Mouse (Mus musculus): ENCODE measurements around the gene Ghitm.

Ghitm gene

DNA sequence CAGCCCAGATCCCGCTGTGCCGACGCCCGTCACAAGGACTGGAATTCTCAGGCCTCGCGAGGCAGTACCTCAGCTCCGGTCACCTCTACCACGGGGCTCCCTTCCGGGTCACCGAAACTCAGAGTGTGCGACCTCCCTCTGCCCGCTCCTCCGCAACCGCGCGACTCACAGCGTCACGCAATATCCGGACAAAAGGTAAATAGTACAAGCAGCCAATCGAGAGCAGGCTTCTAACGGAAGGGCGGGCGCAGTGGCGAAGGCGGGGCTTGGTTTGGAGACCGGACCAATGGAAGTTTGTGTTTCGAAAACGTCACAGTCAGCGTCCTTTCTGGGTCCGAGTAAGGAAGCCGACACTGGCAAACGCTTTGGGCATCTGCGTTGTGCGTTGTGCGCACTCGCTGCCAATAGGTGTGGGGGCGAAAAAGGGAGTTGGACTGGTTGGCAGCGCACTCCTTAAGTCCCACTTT is at the start of gene Ghitm:
Ghitm (minus strand) TSS at position 146 of the 467 bp plus-strand sequence.
- in situ Hi-C loops (cut with MboI) = loop anchor here (10.0 to 25.0 kb wide), 2 partner anchors 170 to 273 kb away; partner anchors contain the start of gene Ccser2

DNA sequence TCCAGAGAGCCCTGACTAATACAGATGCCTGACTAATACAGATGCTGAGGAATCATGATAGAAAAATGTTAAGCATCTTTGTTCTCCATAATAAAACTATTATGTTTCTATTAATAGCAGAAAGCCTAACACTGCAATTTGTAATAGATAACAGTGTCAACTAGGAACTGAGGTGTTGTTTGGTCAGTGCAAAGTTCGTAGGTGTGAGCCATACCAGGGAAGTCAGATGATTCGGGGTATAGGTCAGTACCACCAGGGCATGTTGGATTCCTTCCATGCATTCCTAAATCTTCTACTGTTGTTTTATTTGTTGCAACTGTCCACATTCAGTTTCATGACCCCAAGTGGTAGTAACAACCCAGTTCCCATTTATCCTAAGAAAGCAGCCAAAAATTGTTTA is 49.8 kb upstream of the Ghitm start:
- in situ Hi-C loops (cut with MboI) = no loop called here

DNA sequence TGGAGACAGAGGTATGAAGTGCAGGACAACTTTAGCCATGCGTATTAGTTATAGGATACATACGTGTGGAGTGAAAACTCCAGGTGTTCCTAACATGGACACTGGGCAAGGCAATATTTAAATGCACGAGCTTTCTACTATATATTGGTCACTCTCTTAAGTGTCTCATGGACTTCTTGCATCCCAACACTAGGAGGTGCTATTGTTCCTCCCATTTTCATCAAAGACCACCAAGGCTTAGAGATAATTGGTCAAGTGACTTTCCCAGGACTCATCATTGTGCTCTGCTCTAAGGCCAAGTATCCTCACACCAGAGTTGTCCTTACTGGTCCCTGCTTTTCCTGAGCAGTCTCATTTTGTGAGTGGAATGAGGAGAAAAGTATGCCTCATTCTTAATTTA is 39.4 kb upstream of the Ghitm start:
- in situ Hi-C loops (cut with MboI) = no loop called here

DNA sequence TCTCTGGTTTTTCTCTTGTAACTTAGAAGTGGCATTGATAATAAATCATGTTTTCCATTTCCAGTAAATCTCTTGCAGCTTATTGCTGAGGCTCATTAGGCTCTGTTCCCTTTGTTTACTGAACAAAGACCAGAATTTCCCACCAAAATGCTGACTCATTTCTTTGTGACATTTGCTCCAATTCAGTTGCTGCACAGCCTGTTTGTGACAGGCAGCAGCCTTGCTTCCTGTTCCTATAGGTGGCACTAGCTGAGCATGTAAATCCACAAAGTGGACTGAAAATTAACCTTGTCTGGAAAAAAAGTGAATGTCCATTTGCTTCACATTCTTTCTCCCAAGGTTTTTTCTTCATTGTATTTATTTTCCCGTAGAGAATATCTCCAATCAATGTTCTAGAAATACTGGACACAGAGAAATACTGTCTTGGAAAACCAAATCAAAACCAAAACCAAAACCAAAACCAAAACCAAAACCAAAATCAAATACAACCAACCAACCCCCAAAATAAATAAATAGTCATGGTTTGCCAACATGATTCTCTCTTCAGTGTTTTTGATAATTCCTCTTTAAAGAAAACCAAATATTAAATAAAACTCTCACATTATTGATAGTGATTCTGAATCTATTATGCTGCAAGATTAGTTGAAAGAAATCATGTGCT is 30.3 kb upstream of the Ghitm start:
- in situ Hi-C loops (cut with MboI) = no loop called here

DNA sequence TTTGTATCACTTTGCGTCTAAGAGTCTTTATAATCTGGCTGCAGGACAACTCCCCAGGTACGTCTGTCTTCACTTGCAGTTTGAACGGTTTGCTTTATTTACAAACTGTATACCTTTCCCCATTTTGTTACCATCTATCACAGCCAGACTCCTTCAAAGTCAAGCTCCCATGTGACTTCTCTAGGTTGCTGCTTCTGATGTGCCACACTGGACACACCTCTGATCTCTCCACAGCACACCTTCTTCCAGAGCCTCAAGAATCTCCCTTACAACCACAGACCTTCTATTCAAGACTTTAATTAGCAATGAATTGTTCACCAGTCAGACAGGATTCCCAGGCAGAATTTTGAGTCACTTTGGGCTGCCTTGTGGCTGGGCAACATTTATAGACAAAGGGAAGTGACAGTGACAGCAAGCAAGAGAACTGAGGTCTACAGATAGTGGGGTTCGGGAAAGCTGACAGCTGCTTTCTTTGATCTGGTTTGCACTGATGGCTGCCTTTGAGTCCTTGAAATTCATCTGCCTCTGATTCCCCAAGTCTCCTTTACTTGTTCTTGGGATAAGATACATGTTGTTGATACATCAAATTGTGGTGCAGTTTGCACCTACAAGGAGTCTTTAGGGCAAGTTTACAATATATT is 29.4 kb upstream of the Ghitm start:
- in situ Hi-C loops (cut with MboI) = no loop called here

DNA sequence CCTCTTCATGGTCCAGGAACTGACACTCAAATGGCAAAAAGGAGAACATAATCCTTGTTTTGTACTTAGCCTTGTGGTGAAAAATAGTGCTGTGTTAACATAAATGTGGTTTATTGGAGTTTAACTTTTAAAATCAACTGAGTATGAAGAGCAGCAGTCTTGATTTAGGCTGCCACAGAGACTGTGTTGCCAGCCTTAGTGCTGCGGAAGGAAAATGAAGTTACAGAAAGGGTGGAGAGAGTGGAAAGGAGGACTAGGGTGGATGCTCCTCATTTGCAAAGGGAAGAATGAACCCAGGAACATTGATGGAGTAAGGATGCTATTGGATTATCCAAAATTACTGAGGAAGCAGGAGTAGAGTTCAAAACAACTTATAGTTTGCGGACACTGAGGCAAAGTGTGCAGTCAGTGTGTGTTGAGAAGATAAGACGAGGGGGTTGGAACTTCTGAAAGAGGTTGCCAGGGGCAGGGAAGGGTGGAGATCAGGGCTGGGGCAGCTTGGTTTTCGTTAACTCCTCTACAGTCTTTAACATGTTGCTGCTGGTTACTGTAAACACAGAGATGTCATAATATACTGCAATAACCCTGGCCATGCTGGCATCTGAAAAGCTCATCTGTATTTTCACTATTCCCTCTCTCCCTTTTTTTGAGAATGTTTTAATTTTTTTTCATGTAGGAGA is 28.3 kb upstream of the Ghitm start:
- in situ Hi-C loops (cut with MboI) = no loop called here

DNA sequence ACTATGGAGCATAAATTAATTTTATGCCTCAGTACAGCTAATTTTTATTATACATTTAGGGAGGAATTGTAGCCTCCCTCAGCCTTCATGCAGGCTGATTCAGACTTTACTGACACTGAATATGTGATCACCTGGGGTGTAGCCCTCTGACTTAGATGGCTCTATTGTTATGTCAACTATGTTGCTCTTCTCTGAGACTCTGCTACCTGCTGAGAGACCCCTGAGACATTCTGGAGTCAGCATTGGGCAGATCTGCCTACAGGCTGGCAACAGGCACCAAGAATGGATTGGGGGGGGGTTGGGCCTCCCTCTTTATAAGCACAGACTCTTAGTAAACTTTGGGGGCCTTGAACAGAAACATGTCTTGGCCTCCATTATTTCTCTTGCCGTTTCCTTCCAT is 19.3 kb upstream of the Ghitm start:
- in situ Hi-C loops (cut with MboI) = no loop called here

DNA sequence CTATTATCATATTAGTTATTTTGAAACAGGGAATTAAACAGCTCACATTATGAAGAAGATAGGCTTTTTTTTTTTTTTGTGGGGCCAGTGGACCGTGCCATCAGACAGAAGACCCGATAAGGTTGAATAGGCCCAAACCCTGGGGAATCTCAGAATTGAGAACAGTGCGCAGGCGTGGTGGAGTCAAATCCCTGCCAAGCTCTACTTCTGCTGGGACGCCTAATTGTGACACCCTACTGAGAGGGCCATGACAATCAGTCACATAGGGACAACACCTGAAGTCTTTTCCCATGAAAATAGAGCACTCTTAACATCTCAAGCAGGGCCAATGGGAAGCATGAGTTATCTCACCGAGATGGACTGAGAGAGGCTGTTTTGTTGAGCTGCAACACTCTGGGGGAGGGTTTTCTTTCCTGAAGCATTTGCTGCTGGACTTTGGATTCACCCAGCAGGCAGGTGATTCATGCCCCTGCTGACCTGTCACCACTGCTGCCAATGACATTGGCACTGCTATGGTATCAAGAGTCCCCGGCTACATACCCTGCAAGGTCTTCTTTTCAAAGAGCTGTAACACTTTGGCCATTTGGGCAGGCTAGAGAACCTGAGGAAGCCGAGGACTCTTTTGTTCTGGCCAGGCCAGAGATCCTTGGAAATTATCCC is 4.1 kb upstream of the Ghitm start:
- in situ Hi-C loops (cut with MboI) = loop anchor here (10.0 to 25.0 kb wide), 2 partner anchors 174 to 277 kb away; partner anchors contain the start of gene Ccser2

DNA sequence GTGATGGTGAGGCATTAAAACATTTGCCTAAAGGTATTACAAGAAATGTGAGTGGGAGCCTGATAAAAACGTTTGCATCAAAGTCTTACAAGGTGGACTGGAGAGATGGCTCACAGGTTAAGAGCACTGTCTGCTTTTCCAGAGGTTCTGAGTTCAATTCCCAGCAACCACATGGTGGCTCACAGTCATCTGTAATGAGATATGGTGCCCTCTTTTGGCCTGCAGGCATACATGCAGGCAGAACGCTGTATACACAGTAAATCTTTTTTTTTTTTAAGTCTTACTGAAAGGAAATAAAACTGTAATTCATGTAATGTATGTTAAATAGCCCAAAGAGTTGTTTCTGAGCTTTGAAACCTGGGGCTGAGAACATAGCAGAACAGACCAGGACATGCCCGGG is 2.5 kb upstream of the Ghitm start:
- in situ Hi-C loops (cut with MboI) = loop anchor here (10.0 to 25.0 kb wide), 2 partner anchors 173 to 275 kb away; partner anchors contain the start of gene Ccser2

DNA sequence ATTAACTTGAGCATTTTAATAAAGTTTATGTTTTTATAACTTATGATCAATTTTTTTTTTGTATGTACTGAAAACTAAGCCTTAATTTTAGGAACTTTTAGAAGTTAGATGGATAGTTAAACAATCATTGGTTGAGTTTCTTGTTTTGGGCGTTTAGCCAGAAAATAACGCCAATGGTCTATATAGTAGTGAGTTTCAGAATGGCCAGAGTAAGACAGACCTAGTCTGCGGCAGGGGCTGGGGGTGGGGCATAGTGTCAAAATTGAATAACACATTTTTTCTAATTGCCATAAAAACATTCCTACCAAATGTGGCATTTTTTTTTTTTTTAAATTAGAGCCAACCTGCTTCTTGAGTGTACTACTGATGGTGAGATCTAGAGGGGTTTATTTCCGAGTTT is 1.0 kb upstream of the Ghitm start:
- in situ Hi-C loops (cut with MboI) = loop anchor here (10.0 to 25.0 kb wide), 2 partner anchors 171 to 274 kb away; partner anchors contain the start of gene Ccser2

DNA sequence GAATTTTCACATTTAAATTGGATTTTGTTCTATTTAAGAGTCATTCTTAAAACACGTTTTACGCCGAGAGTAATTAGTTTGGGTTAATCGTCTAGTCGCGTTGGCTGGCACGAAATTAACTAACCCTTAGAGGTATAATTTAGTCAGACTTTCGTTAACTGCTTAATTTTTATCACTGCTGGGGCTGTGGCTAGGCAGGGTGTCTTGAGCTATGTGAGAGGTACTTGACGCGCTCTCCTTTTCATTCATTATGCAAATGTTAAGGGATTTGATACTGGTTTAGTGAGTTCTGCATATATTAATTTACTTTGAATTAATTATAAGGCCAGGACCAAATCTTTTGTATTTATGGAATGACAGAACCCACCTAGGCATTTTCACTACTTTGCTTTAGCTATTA is 599 bp upstream of the Ghitm start:
- in situ Hi-C loops (cut with MboI) = loop anchor here (10.0 to 25.0 kb wide), 2 partner anchors 171 to 273 kb away; partner anchors contain the start of gene Ccser2

DNA sequence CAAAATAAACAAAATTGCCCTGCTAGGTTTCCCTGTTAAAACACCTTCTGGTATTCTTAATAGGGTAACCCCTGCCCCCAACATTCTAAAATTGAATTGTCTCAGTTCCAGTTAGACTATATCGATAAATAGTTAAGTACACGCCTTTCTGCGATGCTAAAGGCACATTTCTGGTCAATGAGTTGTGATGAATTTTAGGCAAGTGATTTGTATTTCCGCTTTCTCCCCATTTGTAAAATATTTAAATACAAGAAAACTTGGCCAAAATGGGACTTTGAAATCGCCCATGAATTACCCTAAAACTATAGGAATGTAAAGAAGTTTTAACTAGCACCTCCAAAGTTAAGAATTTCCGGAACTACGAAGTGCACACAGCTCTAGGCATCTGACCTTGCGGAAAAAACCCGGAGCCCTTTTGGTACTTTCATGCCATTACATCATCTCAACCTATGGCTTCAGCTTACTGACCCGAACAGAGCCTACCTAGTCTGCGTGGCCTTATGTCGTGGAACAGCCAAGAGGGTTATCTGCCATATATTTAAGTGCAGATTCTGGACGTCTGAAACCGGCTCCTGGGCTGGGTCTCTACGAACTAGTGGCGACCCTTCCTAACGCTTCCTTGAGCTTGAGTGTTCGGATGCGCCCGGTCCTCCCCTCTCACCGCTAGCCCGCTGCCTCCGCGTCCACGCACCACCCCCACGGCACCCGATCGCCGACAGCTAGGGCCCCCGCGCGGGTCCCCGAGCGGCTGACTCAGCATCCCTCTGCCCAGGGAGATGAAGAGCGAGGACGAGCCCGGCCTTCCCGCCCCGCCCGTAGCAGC is 557 bp downstream of the Ghitm start:
- in situ Hi-C loops (cut with MboI) = loop anchor here (10.0 to 25.0 kb wide), 2 partner anchors 170 to 272 kb away; partner anchors contain the start of gene Ccser2

DNA sequence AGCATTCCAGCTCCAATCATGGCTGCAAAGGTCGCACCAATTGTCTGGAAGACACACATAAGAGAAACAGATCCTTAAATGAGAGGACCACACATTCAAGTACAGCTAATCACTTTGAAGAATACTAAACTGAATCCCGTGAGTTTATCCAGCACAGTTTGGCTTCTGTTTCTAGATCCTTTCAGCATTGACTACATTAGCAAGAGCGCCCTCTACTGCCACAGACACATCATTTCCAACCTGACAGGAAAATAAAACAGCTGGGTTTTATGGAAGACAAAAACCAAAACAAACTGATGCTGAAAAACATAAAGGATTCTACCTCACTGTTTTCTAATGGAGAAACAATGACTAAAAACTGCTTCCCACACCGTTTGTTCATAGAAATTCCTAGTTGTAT is 7.4 kb downstream of the Ghitm start:
- in situ Hi-C loops (cut with MboI) = loop anchor here (25.0 kb wide), 1 partner anchor 265 kb away; no protein-coding TSS in a partner anchor

DNA sequence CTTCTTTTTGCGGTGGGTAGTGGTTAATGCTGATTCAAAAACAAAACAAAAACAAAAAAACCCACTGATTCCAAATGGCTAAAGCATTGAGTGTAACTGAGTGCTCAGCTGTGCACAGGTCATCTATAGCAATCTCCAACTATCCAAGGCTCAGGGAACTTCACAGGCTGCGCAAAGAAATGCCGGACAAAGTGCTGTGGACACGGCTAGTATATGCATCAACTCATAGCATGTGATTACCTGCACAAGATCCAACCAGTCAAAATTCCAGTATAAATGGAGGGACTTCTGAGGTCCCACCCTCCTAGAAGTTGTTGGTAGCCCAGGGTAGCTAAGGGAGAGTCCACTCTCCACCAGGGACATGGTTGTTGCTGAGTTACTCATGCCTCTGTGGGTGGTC is 15.8 kb downstream of the Ghitm start:
- in situ Hi-C loops (cut with MboI) = no loop called here

DNA sequence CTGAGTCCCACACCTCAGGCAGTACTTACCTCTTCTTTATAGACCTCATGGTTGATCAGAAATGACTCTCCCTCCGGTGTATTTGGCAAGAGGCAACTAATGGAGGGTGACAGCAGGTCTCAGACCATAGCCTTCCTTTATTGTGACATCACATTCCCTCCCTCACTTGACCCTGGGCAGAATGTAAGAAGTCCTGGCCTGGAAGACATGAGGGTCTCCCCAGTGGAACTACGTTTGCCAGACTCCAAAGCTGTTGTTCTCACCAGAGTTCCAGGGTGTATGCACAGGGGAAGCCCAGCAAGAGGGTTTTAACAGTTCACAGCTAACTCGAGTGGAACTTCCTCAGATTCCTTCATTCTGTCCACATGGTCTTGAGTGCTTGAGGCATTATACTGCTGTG is 21.1 kb downstream of the Ghitm start, which contains the start of gene 2610528A11Rik:
2610528A11Rik (minus strand) TSS at position 101 of the 400 bp plus-strand sequence.
- in situ Hi-C loops (cut with MboI) = no loop called here

DNA sequence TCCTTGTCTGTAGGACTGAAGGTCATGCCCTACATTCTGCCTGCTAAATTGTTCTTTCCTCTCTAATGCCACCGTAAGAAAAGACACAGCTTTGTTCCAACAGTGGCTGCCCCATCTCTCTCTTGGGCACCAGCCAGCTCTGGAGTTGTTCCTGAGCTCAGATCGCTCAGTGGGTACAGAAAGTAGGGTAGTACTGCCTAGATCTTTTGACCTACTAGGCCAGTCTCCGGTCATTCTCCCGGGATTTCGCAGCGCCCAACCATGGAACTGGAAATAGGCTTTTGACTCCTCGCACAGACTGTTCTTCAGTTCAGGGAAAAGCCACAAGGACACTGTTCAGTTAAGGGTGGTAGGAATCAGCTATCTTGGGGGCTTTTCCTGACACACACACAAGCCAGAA is 22.1 kb downstream of the Ghitm start:
- in situ Hi-C loops (cut with MboI) = no loop called here

DNA sequence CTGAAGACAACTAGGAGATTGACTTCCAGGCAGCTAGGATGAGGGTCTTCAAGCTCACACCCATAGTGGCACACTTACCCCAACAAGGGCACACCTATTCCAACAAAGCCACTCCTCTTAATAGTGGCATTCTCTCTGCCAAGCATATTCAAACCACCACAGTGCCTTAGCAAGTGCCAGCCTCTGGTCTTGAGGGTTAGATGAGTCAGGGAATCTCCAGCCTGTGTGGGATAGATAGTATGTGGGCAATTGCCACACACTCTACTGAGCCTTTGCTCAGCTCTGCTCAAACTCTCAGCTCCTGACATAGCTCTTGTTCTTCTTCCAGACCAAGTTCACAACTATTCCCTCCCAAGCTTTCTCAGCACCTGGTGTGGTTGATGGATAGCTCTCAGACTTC is 23.7 kb downstream of the Ghitm start:
- in situ Hi-C loops (cut with MboI) = no loop called here

DNA sequence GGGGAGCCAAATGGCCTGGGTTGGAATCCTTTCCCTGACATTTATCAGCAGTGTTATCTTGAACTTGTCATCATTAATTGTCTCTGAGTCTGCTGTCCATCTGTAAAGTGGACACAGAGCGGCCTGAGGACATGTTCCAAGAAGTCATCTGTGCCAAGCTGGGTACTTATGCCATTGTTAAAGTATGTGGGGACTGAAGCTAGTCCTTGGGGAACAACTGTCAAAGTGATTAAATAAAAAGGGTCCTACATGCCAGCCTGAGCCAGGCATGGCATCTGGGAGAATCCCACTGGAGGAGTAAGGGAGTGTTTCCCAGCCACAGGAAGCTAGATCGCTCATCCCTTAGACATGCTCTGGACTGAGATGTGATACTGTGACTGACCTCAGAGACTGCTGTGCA is 24.6 kb downstream of the Ghitm start:
- in situ Hi-C loops (cut with MboI) = no loop called here

DNA sequence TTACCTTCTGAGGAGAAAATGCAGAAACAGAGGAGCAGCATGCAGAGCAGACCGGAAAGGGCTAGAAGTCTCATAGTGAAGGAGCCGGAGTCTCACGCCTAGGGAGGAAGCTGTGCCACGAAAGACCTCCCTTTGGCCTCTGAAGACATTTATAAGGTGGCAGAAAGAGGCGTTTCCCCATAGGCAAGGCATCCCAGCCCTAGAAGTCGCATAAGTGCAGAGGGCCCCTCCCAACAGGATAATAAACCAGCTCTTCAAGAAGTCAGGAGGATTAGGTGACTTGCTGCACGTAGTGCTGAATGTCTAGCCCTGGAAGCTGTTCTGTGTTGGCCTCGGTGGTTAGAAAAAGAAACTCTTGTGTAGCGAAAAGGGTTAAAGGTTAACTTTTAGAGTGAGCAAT is 25.1 kb downstream of the Ghitm start:
- in situ Hi-C loops (cut with MboI) = no loop called here

DNA sequence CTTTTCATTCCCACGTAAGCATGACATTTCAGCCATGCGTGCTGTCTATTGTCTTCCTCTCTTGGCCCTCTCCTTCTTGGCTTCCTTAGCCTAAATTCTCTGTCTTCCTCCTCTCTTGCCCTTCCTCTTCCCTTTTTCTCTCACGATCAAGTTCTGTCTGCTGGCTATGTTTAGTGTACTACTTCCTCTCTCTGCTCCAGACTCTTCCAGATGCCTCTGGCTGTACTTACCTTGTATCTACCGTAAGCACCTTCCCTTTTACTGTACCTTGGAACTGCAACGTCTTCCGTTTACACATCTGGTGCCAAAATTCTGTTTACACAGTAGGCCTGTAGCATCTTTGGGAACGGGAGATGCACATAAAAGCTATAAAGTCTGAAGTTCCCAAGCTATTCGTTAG is 25.6 kb downstream of the Ghitm start:
- in situ Hi-C loops (cut with MboI) = no loop called here

DNA sequence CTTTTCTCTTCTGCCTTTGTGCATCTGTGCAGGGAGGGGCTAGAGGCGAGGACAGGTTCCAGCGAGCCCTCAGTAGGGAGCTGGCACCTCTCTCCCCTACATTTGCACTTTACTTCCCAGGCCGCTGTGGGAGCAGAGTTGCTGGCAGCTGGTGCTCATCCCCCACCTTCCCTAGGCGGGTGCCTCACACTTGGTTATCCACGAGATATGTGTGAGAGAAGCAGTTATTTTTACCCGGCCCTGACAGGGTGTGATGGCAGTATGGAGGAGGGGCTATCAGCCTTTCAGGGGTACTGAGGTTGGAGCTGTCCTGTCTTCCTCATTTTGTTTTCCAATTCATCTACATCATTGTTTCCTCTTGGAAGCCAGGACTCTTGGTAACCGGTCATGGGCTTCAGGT is 29.2 kb downstream of the Ghitm start:
- in situ Hi-C loops (cut with MboI) = no loop called here
